ENCODE assay signal across 31 mouse cellular contexts in the genomic region with DNA sequence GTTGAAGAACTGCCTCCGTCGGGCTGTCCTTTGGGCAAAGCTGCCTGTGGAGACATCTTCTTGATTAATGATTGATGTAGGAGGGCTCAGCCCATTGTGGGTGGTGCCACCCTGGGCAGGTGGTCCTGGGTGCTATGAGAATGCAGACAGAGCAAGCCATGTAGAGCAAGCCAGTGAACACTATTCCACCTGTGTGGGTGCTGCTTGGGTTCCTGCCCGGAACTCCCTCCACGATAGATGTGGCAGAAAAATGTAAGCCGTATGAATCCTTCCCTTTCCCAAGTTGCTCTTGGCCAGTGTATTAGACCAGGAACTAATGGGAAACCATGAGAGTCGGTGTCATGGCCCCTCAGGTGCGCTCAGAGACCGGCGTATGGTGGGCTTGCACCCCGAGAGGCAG. TPM values are rescaled to one million over a fixed set of nuclear protein-coding genes. Genes with fewer than 3 reads are reported as not detected.
"Had no signal": no experiment of that assay in that cellular context is flagged by ENCODE, and none has a peak within 500 bp of the region (broad histone marks: within the 10 kb centered on the region; RNA-seq: fewer than 3 reads in every experiment).

No protein-coding gene starts in this region.

- H3K27ac ChIP-seq: heart, adult 2 months; heart, embryonic 13.5 days; heart, embryonic 15.5 days; hindbrain, embryonic 13.5 days; hindbrain, embryonic 15.5 days; hindbrain, postnatal 0 days; kidney, embryonic 15.5 days; kidney, postnatal 0 days; left cerebral cortex, adult 2 months; limb, embryonic 13.5 days; limb, embryonic 15.5 days; liver, embryonic 12.5 days; liver, embryonic 14.5 days had no signal

- H3K4me2 ChIP-seq: heart, embryonic 11.5 days; heart, embryonic 13.5 days; heart, embryonic 15.5 days; hindbrain, embryonic 13.5 days; hindbrain, embryonic 15.5 days; kidney, embryonic 15.5 days; limb, embryonic 13.5 days; limb, embryonic 15.5 days; liver, embryonic 12.5 days had no signal

- H3K9ac ChIP-seq: forebrain, postnatal 0 days; heart, embryonic 13.5 days; heart, embryonic 15.5 days; hindbrain, embryonic 13.5 days; hindbrain, embryonic 15.5 days; kidney, embryonic 15.5 days; limb, embryonic 13.5 days; limb, embryonic 15.5 days; liver, embryonic 12.5 days; liver, embryonic 14.5 days had no signal

- H3K27me3 ChIP-seq: hindbrain, embryonic 13.5 days; hindbrain, embryonic 15.5 days had no signal

- H3K4me1 ChIP-seq: heart, embryonic 13.5 days; heart, embryonic 15.5 days; kidney, embryonic 15.5 days; limb, embryonic 13.5 days; limb, embryonic 15.5 days; liver, embryonic 12.5 days had no signal

- H3K36me3 ChIP-seq: heart, embryonic 13.5 days; heart, embryonic 15.5 days; hindbrain, embryonic 13.5 days; hindbrain, embryonic 15.5 days; kidney, embryonic 15.5 days; limb, embryonic 13.5 days; limb, embryonic 15.5 days; liver, embryonic 12.5 days had no signal

- DNase-seq: forebrain, postnatal 0 days; gastrocnemius, postnatal 14 days; gastrocnemius, postnatal 36 days; heart, adult 11 months; heart, adult 2 months; heart, postnatal 14 days; heart, postnatal 36 days; kidney, adult 11 months; kidney, adult 2 months; kidney, adult 9 months; kidney, postnatal 14 days; kidney, postnatal 36 days; layer of hippocampus, postnatal 36 days; left cerebral cortex, postnatal 4 days had no signal

- H3K4me3 ChIP-seq: heart, adult 2 months; heart, embryonic 13.5 days; heart, embryonic 15.5 days; hindbrain, embryonic 13.5 days; hindbrain, embryonic 15.5 days; kidney, embryonic 15.5 days; left cerebral cortex, adult 2 months; limb, embryonic 13.5 days; limb, embryonic 15.5 days; liver, embryonic 12.5 days had no signal

- H3K9me3 ChIP-seq: heart, embryonic 13.5 days; heart, embryonic 15.5 days; hindbrain, embryonic 13.5 days; hindbrain, embryonic 15.5 days; kidney, embryonic 15.5 days; limb, embryonic 13.5 days; limb, embryonic 15.5 days; liver, embryonic 12.5 days had no signal

- ATAC-seq: forebrain, postnatal 0 days; hindbrain, postnatal 0 days; intestine, embryonic 16.5 days; liver, embryonic 12.5 days had no signal

RNA-seq across cellular contexts. Expression of a gene that starts 11.3 kb away (rescaled TPM):
- total RNA-seq: gastrocnemius, adult 8-10 months; gastrocnemius, postnatal 36 days; heart, postnatal 14 days; hematopoietic stem cell, adult 5-6 weeks; liver, adult 2 months had no signal
- polyA plus RNA-seq: liver, adult 2 months; liver, embryonic 14.5 days had no signal
